19 mouse cellular contexts compared by ENCODE assay signal in genomic region chr7:101142907-101143306, GRCm38 (mm10). TPM values are rescaled to one million over a fixed set of nuclear protein-coding genes. Genes with fewer than 3 reads are reported as not detected.
DNase-seq lines count a peak whose midpoint lies in the region; ATAC-seq and TF ChIP-seq lines count a peak whose summit lies in the region.
"Had no signal": no experiment of that assay in that cellular context is flagged by ENCODE, and none has a peak within 500 bp of the region (broad histone marks: within the 10 kb centered on the region; RNA-seq: fewer than 3 reads in every experiment).

No protein-coding gene starts in this region.

- peak; percentile 42 for DNase-seq in kidney, adult 2 months
- DNase-seq in lung, postnatal 0 days (ENCODE audit: low spot score), result peak; percentile 81
- no peak for DNase-seq in lung, adult 2 months
- DNase-seq in lung, postnatal 10 days, result peak; percentile 22
- no peak for DNase-seq in cerebellum, adult 2 months
- DNase-seq in forebrain, embryonic 11.5 days (ENCODE audit: low spot score), result no peak
- DNase-seq: adrenal gland, postnatal 14 days; cerebellum, postnatal 10 days; forebrain, postnatal 0 days; gastrocnemius, postnatal 14 days; thymus, adult 2 months had no signal

- peaks cover 4% of the 10 kb centered on the region; the same call in 1 of the 2 replicates for H3K4me1 ChIP-seq in kidney, adult 2 months (ENCODE audit: control insufficient read depth, insufficient read depth, low read length)
- no peaks in the 10 kb centered on the region for H3K4me1 ChIP-seq in kidney, embryonic 14.5 days (ENCODE audit: control insufficient read depth, insufficient read depth, low read length)
- H3K4me1 ChIP-seq in lung, postnatal 0 days (ENCODE audit: insufficient read depth, low read depth, low read length), result peaks cover 3% of the 10 kb centered on the region; the same call in 1 of the 2 replicates
- peaks cover 21% of the 10 kb centered on the region for H3K4me1 ChIP-seq in lung, adult 2 months (ENCODE audit: control insufficient read depth, insufficient read depth, low read length)
- no peaks in the 10 kb centered on the region for H3K4me1 ChIP-seq in cerebellum, adult 2 months (ENCODE audit: control insufficient read depth, insufficient read depth, low read length)
- H3K4me1 ChIP-seq in forebrain, embryonic 11.5 days (replicated peaks; ENCODE audit: control insufficient read depth, insufficient read depth, low read length), result no peaks in the 10 kb centered on the region
- H3K4me1 ChIP-seq: hindbrain, embryonic 13.5 days had no signal

- H3K27ac ChIP-seq in kidney, adult 2 months (ENCODE audit: insufficient read depth, low read depth, low read length), result no peak overlapping the region
- H3K27ac ChIP-seq in kidney, embryonic 14.5 days (ENCODE audit: low read depth, low read length), result no peak overlapping the region
- H3K27ac ChIP-seq in lung, postnatal 0 days (ENCODE audit: low read length), result no peak overlapping the region; the same call in 1 of the 2 replicates
- no peak overlapping the region for H3K27ac ChIP-seq in cerebellum, adult 2 months (ENCODE audit: insufficient read depth, low read length)
- H3K27ac ChIP-seq in forebrain, embryonic 11.5 days (ENCODE audit: low read depth, low read length), result no peak overlapping the region
- H3K27ac ChIP-seq: hindbrain, embryonic 13.5 days; kidney, embryonic 15.5 days; liver, embryonic 14.5 days had no signal

- H3K9ac ChIP-seq in kidney, embryonic 14.5 days (ENCODE audit: low read depth, low read length), result no peak overlapping the region
- no peak overlapping the region for H3K9ac ChIP-seq in lung, postnatal 0 days (replicated peaks; ENCODE audit: low read depth)
- H3K9ac ChIP-seq in forebrain, embryonic 11.5 days (ENCODE audit: low read length), result no peak overlapping the region
- H3K9ac ChIP-seq: forebrain, postnatal 0 days; hindbrain, embryonic 13.5 days; kidney, embryonic 15.5 days; liver, embryonic 14.5 days had no signal

- peak; percentile 78 for TF ChIP-seq EP300 in lung, postnatal 0 days (IDR thresholded peaks at IDR 0.05)

- no peak for TF ChIP-seq POLR2A in kidney, adult 2 months (IDR thresholded peaks at IDR 0.05; ENCODE audit: low read depth, low read length)
- TF ChIP-seq POLR2A in lung, adult 2 months (IDR thresholded peaks at IDR 0.05; ENCODE audit: borderline replicate concordance, extremely low read depth, low read depth, low read length), result no peak
- TF ChIP-seq POLR2A in cerebellum, adult 2 months (IDR thresholded peaks at IDR 0.05; ENCODE audit: borderline replicate concordance, insufficient read depth, low read length), result no peak

- no peak overlapping the region for H3K4me2 ChIP-seq in kidney, embryonic 14.5 days (replicated peaks; ENCODE audit: low read depth, low read length)
- H3K4me2 ChIP-seq in lung, postnatal 0 days (replicated peaks; ENCODE audit: low read depth, low read length), result no peak overlapping the region
- H3K4me2 ChIP-seq in forebrain, embryonic 11.5 days (ENCODE audit: low read depth, low read length, severe bottlenecking), result no peak overlapping the region
- H3K4me2 ChIP-seq: heart, embryonic 11.5 days; hindbrain, embryonic 13.5 days; kidney, embryonic 15.5 days had no signal

- H3K27me3 ChIP-seq in kidney, adult 2 months (replicated peaks; ENCODE audit: control insufficient read depth, insufficient read depth, low read length), result no peaks in the 10 kb centered on the region
- no peaks in the 10 kb centered on the region for H3K27me3 ChIP-seq in kidney, embryonic 14.5 days (ENCODE audit: control insufficient read depth, insufficient read depth, low read length)
- H3K27me3 ChIP-seq in lung, postnatal 0 days (replicated peaks; ENCODE audit: insufficient read depth, low read length), result no peaks in the 10 kb centered on the region
- H3K27me3 ChIP-seq in cerebellum, adult 2 months (ENCODE audit: control insufficient read depth, insufficient read depth, low read length), result no peaks in the 10 kb centered on the region
- no peaks in the 10 kb centered on the region for H3K27me3 ChIP-seq in forebrain, embryonic 11.5 days (ENCODE audit: control insufficient read depth, insufficient read depth, low read length)
- H3K27me3 ChIP-seq: hindbrain, embryonic 13.5 days; kidney, embryonic 15.5 days; megakaryocyte, embryonic 14.5 days had no signal

- no peak overlapping the region for H3K4me3 ChIP-seq in kidney, adult 2 months (ENCODE audit: insufficient read depth, low read depth, low read length)
- no peak overlapping the region for H3K4me3 ChIP-seq in kidney, embryonic 14.5 days (ENCODE audit: low read length)
- no peak overlapping the region for H3K4me3 ChIP-seq in lung, postnatal 0 days (ENCODE audit: low read depth, low read length)
- no peak overlapping the region for H3K4me3 ChIP-seq in lung, adult 2 months (replicated peaks; ENCODE audit: extremely low read depth, low read depth, low read length)
- H3K4me3 ChIP-seq in cerebellum, adult 2 months (replicated peaks; ENCODE audit: insufficient read depth, low read depth, low read length), result no peak overlapping the region
- H3K4me3 ChIP-seq in forebrain, embryonic 11.5 days (ENCODE audit: low read depth, low read length), result no peak overlapping the region
- H3K4me3 ChIP-seq: hindbrain, embryonic 13.5 days; kidney, embryonic 15.5 days; megakaryocyte, embryonic 14.5 days had no signal

- no peaks in the 10 kb centered on the region for H3K36me3 ChIP-seq in kidney, adult 2 months (ENCODE audit: control insufficient read depth, insufficient read depth, low read length)
- H3K36me3 ChIP-seq in kidney, embryonic 14.5 days (ENCODE audit: control insufficient read depth, insufficient read depth, low read length), result peaks cover 6% of the 10 kb centered on the region; the same call in 1 of the 2 replicates
- peaks cover 5% of the 10 kb centered on the region for H3K36me3 ChIP-seq in lung, postnatal 0 days (ENCODE audit: insufficient read depth, low read length)
- H3K36me3 ChIP-seq in forebrain, embryonic 11.5 days (ENCODE audit: control insufficient read depth, insufficient read depth, low read length), result no peaks in the 10 kb centered on the region
- H3K36me3 ChIP-seq: G1E had no signal

- no peak for ATAC-seq in kidney, embryonic 14.5 days (ENCODE audit: low FRiP score, low TSS enrichment)
- peak; percentile 63 for ATAC-seq in lung, postnatal 0 days
- no peak for ATAC-seq in forebrain, embryonic 11.5 days (replicated peaks; ENCODE audit: low FRiP score)
- ATAC-seq: forebrain, postnatal 0 days; midbrain, embryonic 16.5 days had no signal

- no peak for TF ChIP-seq CTCF in kidney, adult 2 months (conservative IDR thresholded peaks at IDR 0.05; ENCODE audit: insufficient read depth, insufficient read length, low read depth, low read length)
- no peak for TF ChIP-seq CTCF in lung, postnatal 0 days (IDR thresholded peaks at IDR 0.05)
- TF ChIP-seq CTCF in lung, adult 2 months (IDR thresholded peaks at IDR 0.05; ENCODE audit: insufficient read depth, low read length), result no peak
- TF ChIP-seq CTCF in cerebellum, adult 2 months (IDR thresholded peaks at IDR 0.05; ENCODE audit: borderline replicate concordance, insufficient read depth, low read depth, low read length), result no peak

- 51% methylated on average over 2 of the region's 2 CpGs for WGBS in kidney, adult 2 months
- 63% methylated on average over 2 of the region's 2 CpGs for WGBS in kidney, embryonic 14.5 days
- WGBS in lung, postnatal 0 days, result 32% methylated on average over 2 of the region's 2 CpGs
- WGBS in lung, adult 2 months, result 29% methylated on average over 2 of the region's 2 CpGs
- 87% methylated on average over 2 of the region's 2 CpGs for WGBS in cerebellum, adult 2 months
- 75% methylated on average over 2 of the region's 2 CpGs for WGBS in forebrain, embryonic 11.5 days

- H3K9me3 ChIP-seq in kidney, embryonic 14.5 days (ENCODE audit: control insufficient read depth, low read length), result no peaks in the 10 kb centered on the region
- H3K9me3 ChIP-seq in lung, postnatal 0 days (ENCODE audit: low read length), result no peaks in the 10 kb centered on the region
- H3K9me3 ChIP-seq in forebrain, embryonic 11.5 days (ENCODE audit: control insufficient read depth, low read length), result no peaks in the 10 kb centered on the region
- H3K9me3 ChIP-seq: G1E; hindbrain, embryonic 13.5 days; kidney, embryonic 15.5 days; megakaryocyte, embryonic 14.5 days had no signal

RNA-seq across cellular contexts. Expression of gene Fchsd2, which starts 50.2 kb away (rescaled TPM):
- 5.3 and 7.1 TPM in 2 replicates for polyA plus RNA-seq in kidney, adult 2 months (2012; rRNA removed)
- 20.5 and 35.5 TPM in 2 replicates for polyA plus RNA-seq in kidney, embryonic 14.5 days (2014; fragmentation: Nextera tagmentation; extraction: Ambion mirVana)
- 16.0 and 17.7 TPM in 2 replicates for polyA plus RNA-seq in lung, postnatal 0 days (2015; fragmentation: Nextera tagmentation; extraction: Ambion mirVana)
- 10.9 and 14.7 TPM in 2 replicates for polyA plus RNA-seq in lung, adult 2 months (2012; rRNA removed)
- 27.6 and 29.3 TPM in 2 replicates for polyA plus RNA-seq in cerebellum, adult 2 months (2012; rRNA removed)
- 31.0 and 33.2 TPM in 2 replicates for polyA plus RNA-seq in forebrain, embryonic 11.5 days (2014; fragmentation: Nextera tagmentation; extraction: Ambion mirVana)

Comparison
In these comparisons a context has a peak if more than half of its experiments do, and no peak if none do; other contexts are left out.
1. DNase-seq: peak in kidney, adult 2 months (single experiment), lung, postnatal 0 days (single experiment) and lung, postnatal 10 days (single experiment); none in lung, adult 2 months (single experiment), cerebellum, adult 2 months (0 of 2) and forebrain, embryonic 11.5 days (single experiment).